Mouse (Mus musculus) layer of hippocampus, postnatal 14 days (tissue): ENCODE measurements at regions not wholly inside any gene's neighbourhood (a gene's known extent, or its start where the extent isn't known, plus 50 kb on each side); places are given as distances from the start of the nearest gene placed in this dataset.
A peak's percentile ranks its signal among the peaks of the same experiment; 100 is the strongest.

Source experiments
- DNase-seq, 2 experiments: peaks; one replicate each; pipeline ENCODE4 v3.0.0; 2021 to 2022; ENCODE audit warnings: low spot score in 2 of 2, mixed read lengths in 1 of 2

DNA sequence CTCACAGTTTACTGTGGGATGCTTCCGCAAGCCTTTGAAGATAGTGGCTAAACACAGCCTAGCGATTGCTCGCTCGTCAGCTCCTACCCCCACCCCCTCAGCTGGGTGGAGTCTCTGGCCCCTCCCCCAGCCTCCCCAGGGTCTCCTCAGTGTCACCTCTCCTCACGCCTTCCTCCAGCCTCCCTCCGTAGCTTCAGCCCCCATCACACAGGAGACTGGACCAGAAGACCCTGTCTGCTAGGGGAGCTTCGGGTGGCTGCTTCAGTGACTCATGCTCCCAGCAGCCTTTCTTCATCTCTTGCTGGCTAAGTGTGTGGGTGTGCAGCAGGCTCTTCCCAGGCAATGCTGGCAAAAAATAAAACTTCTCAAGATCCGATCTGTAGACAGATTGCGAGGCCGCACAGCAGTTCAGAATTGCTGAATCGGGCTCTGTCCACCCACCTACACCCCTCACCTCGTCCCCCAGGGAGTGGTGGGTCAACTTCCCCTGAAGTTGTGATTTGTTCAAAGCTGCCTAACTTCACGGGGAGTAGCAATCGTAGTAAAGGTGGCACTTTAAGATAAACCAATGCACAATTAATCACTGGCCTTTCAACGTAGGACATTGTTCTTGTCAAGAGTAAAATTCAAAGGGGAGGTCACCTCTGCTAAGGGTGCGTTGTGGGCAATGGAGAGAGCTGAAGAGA, 61.2 kb upstream of the Ankrd28 start:
- peak; percentile 22 to 24 for DNase-seq

DNA sequence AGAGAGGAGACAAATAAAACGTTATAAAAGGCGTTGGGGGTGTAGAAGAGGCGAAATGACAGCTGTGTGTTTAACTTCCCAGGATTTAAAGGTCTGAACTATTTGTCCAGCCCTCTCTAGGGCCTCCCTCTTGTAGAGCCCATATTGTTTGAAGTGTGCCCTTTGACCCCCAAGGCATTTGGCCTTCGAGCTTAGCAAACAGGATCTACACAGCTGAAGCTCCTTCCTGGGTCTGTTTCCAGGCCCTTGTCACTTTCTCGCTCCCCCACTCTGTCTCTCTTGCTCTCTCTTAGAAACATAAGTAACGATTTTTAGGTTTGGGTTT, 61.7 kb upstream of the Ankrd28 start:
- DNase-seq: no peak

DNA sequence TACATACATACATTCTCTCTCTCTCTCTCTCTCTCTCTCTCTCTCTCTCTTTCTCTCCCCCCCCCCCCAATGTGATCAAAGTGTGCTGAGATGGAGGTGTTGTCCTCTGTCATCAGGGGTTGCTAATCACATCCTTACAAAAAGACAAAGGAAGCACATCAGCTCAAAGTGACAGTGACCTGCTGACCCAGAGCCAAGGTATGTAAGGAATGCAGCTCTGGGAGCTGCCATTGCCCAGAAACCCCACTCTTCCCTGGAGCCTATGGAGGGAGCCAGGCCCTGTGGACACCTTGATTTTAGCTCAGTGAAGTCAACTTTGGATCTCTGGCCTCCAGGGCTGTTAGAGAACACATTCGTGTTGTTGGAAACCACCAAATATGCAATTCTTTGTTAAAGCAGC, 66.0 kb upstream of the Ankrd28 start:
- no peak for DNase-seq

DNA sequence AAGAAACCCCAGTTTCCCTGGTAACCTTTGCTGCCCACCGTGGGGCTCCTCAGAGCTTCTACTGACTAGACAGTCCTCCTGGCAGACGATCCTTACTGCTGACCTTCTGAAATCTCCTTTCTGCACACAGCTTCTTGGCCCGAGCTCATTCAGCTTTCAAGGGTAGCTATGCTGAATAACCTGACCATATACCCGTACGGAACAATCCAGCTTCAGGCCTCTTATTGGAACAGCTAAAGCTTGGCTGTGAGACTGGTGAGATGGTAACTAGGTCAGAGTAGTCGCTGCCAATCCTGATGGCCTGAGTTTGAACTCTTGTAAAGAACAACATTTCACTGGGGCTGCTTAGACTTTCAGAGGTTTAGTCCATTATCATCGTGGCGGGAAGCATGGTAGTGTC, 69.1 kb upstream of the Ankrd28 start:
- no peak for DNase-seq

- no peak for DNase-seq
Measured at GRCm38 (mm10) chr14:31899906-31900305, 69.5 kb upstream of the Ankrd28 start.

GRCm38 (mm10) chr14:31901901-31902300, 71.5 kb upstream of the Ankrd28 start:
- DNase-seq: no peak

DNA sequence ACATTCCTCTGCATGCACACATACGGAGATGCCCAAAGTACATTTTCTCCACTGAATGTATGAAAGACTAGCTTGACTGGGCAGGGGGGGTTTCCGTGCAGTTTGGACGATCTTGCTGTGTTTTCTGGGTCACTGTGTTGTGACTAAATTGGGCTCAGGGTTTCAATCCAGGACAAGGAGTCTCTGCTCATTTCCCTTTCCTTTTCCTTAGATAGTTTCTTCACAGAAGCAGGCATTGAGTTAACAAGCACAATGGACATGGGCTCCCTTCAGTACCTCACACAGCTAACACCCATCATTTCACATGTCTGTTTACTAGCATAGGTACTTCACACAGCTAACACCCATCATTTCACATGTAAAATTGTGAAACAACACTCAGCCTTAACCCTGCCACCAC, 73.2 kb upstream of the Ankrd28 start:
- no peak for DNase-seq

- no peak for DNase-seq
Measured at GRCm38 (mm10) chr14:31908591-31908990, 78.1 kb upstream of the Ankrd28 start.

- no peak for DNase-seq
Measured at GRCm38 (mm10) chr14:31909291-31909690, 78.8 kb upstream of the Ankrd28 start.

- no peak for DNase-seq
Measured at GRCm38 (mm10) chr14:31910809-31911208, 80.4 kb upstream of the Ankrd28 start.

DNA sequence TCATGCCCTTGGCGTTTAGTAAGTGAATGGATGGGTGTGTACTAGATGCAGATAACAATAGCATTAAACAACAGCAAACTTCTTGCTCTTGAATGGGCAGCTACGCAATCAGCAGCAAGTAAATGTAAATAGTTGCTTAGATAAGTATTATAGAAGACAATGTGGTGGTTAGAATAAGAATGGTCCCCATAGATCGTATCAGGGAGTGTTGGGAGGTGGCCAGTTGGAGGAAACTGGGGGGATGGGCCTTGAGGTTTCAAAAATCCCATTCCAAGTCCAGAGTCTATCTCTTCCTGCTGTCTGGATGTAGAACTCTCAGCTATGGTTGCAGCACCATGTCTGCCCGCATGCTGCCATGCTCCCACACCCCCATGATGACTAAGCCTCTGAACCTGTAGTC, 88.0 kb upstream of the Ankrd28 start:
- DNase-seq: no peak

DNA sequence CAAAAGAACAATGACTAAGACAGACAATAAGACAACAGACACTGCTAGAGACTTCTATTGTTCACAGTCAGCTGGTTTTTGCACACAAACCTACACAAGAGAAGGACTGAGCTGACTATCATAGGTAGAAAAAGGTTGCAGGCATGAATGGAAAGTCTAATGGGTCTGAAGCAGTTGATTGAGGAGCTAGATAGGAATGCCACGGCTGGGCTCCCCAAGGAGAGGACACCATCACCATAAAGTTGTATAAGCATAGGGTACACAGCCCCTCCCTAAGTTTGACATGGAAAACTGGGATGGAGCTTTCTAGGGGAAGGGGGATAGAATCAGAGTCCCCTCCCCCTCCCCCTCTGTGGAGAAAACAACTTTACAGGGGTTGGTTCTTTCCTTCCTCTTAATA, 88.5 kb upstream of the Ankrd28 start:
- no peak for DNase-seq

- no peak for DNase-seq
Measured at GRCm38 (mm10) chr14:31929161-31929707, 98.8 kb upstream of the Ankrd28 start.

DNA sequence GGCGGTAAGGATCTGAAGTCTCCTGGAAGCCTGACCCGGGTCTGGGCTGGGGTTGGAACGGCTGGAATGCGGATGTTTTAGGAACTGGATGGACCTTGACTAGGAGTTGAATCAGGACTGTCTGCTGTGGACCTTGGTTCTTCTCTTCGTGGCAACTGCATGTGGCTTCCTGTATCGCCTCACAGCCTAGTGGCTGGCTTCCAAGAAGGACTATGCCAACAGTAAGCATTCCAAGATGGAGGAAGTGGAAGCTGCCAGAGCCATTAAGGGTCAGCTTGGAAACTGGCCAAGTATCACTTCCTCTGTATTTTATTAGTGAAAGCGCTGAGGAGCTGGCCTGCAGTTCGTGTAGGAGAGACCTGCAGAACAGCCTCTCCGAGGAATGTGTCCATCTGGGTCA, 98.4 kb upstream of the Galnt15 start:
- peak; percentile 24 to 55 for DNase-seq

- no peak for DNase-seq
Measured at GRCm38 (mm10) chr14:31931971-31932370, 96.8 kb upstream of the Galnt15 start.

GRCm38 (mm10) chr14:31933441-31933840, 95.3 kb upstream of the Galnt15 start:
- DNase-seq: peak in 1 of 2 experiments; percentile 13

DNA sequence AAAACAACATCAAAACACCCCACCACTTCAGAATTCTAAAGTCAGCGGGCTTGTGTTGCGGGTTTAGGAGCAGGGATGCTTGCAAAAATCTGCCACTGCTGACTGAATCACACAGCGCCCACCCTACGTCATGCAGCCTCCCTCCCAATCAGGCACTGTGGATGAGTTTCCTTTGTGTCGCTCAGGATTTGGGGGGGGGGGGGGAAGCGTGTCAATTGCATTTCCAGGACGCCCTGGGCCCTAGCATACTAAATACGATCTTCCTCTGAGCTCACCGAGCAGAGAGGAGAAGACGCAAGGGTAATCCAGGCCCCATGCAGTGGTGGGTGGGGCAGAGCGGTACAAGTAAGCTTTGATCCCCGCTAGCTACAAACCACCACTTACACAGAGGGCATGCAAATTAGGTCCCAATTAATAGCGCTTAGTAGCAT, 94.9 kb upstream of the Galnt15 start:
- peak; percentile 74 to 79 for DNase-seq

GRCm38 (mm10) chr14:31934321-31934720, 94.5 kb upstream of the Galnt15 start:
- DNase-seq: peak; percentile 40 to 52

DNA sequence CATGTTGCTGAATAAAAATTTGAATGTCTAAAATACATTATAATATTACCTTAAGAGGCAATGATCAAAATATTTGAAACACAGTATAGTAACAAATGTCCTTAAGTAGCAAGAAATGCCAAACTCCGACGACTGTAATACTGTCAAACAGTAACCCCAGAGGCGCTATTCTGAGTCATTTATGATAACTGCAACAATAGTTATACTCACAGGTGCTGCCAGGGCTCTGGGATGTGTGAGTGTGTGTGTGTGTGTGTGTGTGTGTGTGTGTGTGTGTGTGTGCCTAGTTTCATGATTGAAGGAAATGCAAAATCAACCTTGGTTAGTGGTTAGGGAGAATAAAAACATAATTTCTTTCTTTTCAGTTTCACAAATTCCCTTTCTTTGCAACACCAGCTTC, 94.0 kb upstream of the Galnt15 start:
- DNase-seq: no peak

GRCm38 (mm10) chr14:31935411-31935810, 93.4 kb upstream of the Galnt15 start:
- DNase-seq: no peak

DNA sequence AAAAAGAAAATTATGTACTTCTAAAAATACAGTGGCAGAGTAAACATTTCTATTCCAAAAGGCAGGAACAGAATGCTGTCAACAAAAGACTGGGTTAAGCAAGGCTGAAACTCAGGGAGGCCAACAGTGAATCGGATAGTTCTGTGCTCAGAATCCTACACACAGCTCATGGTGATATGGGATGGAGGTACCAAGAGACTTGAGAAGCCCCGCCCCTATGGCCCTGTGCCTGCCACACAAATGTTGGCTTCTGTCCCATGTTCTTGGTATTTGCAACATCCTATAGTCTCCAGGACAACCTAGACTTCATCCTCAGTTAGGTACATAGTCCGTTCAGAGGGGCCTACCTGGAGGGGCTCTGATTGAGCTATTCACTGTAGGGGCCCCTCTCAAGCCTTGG, 92.2 kb upstream of the Galnt15 start:
- no peak for DNase-seq

DNA sequence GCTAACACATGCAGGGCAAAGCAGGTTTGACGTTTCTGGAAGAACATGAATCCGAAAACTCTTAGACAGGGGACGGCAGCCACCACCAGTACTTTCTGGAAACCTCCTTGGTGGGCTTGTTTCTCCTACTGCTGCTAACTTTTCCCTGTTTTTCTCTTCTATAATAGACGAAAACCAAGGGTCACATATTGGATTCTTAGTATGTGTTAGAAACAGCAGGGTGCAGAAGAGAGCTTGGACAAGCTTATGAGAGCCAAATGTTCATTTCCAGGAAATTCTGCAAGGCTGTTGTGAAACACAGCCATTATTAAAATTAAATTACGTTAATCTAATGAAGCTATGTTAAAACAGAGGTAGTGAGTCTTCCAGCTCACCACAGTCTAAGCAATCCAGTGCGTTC, 87.9 kb upstream of the Galnt15 start:
- DNase-seq: no peak

- DNase-seq: peak in 1 of 2 experiments; percentile 31
Measured at GRCm38 (mm10) chr14:31942266-31942960, 86.4 kb upstream of the Galnt15 start.
